Mouse (Mus musculus) limb, embryonic 12.5 days (tissue): ENCODE data around the gene Gpr19. TPM values are rescaled to one million over a fixed set of nuclear protein-coding genes. Genes with fewer than 3 reads are reported as not detected.
A peak's percentile ranks its signal among the peaks of the same experiment; 100 is the strongest.

ENCODE experiments used
- ATAC-seq: fragments of 200-750 bp; cut with Nextera tagmentation; 2 replicates; pipeline ENCODE4 v1.8.0; 2017; ENCODE audit warnings: low read depth, moderate TSS enrichment; ENCODE audit not compliant: insufficient number of reproducible peaks, insufficient read depth, low FRiP score, low TSS enrichment
- H3K27ac ChIP-seq: fragments of 300-500 bp; sonication (generic); 2 replicates; pipeline ENCODE4 v1.5.1; 2016; ENCODE audit warnings: mild to moderate bottlenecking, moderate library complexity
- H3K27me3 ChIP-seq: fragments of 300-500 bp; sonication (generic); 2 replicates; pipeline ENCODE4 v1.6.1; 2016; ENCODE audit warnings: mild to moderate bottlenecking, moderate library complexity
- H3K36me3 ChIP-seq: fragments of 300-500 bp; sonication (generic); 2 replicates; pipeline ENCODE4 v1.6.1; 2016; ENCODE audit warnings: mild to moderate bottlenecking, moderate library complexity
- H3K4me1 ChIP-seq: fragments of 300-500 bp; sonication (generic); replicated peaks from 2 replicates; pipeline ENCODE4 v1.6.1; 2016
- H3K4me2 ChIP-seq: fragments of 300-500 bp; sonication (generic); 2 replicates; pipeline ENCODE4 v1.6.1; 2016; ENCODE audit warnings: mild to moderate bottlenecking, moderate library complexity
- H3K4me3 ChIP-seq: fragments of 300-500 bp; sonication (generic); replicated peaks from 2 replicates; pipeline ENCODE4 v1.5.1; 2016; ENCODE audit warnings: mild to moderate bottlenecking
- H3K9ac ChIP-seq: fragments of 300-500 bp; sonication (generic); replicated peaks from 2 replicates; pipeline ENCODE4 v1.6.1; 2016; ENCODE audit warnings: mild to moderate bottlenecking, moderate library complexity
- H3K9me3 ChIP-seq: fragments of 300-500 bp; sonication (generic); 2 replicates; pipeline ENCODE4 v1.6.1; 2016; ENCODE audit warnings: mild to moderate bottlenecking, moderate library complexity
- WGBS: fragments of 180-500 bp; shearing (Covaris S2); methylation state at CpG from one replicate; pipeline ENCODE4 v1.1.7; 2016; 5-methylcytosine and 5-hydroxymethylcytosine counted together
- polyA plus RNA-seq: library from polyadenylated mRNA; unstranded; fragments of >200 nt; fragmentation: Nextera tagmentation; extraction: Ambion mirVana; gene quantifications from 2 replicates; pipeline ENCODE4 v1.2.1, GENCODE M21; 2016

Gene Gpr19
- polyA plus RNA-seq, 1 experiment from 2014 or later: 8.6 TPM

GRCm38 (mm10) chr6:134905811-134906210 is 7.4 kb upstream of the Gpr19 start:
- Histone ChIP-seq H3K9ac (no peak overlapping the region), H3K36me3 (no peaks in the 10 kb centered on the region), H3K4me3 (no peak overlapping the region), H3K4me2 (no peak overlapping the region), H3K4me1 (no peaks in the 10 kb centered on the region), H3K27ac (no peak overlapping the region), H3K27me3 (no peaks in the 10 kb centered on the region), H3K9me3 (peaks cover 12% of the 10 kb centered on the region; the same call in 1 of the 2 replicates)
- 80% methylated on average over 1 of the region's 1 CpGs for WGBS
- ATAC-seq: no peak

DNA sequence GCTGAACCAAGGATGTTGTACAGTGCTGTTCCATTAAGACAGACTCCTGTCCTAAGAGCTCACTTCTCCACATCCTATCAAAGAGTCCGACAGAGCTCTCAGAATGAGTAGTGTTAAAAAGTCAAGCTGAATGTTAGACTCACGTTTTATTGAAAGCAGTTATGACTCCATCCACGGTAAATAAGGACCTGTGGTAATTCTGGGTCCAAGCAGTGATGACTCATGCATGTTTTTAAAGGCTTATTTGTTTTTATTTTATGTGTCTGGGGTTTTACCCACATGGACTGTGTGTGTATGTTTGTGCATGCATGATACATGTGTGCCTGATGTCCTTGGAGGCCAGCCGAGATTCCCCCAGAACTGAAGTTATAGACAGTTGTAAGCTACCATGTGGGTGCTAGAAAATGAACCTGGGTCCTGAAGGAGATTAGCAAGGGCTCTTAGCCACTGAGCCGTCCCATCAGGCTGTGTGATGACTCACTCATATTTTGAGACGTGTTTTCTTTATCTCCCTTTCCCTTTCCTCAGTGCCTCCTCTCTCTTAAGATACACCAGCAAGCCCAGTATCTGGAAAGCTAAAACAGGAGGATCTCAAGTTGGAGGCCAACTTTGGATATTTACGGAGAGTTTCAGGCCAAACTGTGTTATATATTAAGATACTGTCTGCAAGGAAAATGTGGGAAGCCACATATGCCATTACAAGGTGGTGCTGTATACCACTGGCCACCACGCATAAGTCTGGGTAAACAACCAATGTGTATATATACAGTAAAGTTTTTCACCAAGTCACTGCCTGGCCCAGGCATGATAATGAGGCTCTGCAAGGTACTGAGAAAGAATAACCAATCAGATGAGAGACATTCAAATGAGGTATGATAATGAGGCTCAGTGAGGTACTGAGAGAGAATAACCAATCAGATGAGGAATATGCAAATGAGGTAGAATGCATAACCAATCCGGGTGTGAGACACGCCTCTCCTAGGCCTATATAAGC is 5.8 kb upstream of the Gpr19 start:
- Histone ChIP-seq H3K4me2 (no peak overlapping the region), H3K27ac (no peak overlapping the region), H3K36me3 (no peaks in the 10 kb centered on the region), H3K9me3 (peaks cover 12% of the 10 kb centered on the region; the same call in 1 of the 2 replicates), H3K9ac (no peak overlapping the region), H3K4me1 (no peaks in the 10 kb centered on the region), H3K4me3 (no peak overlapping the region), H3K27me3 (no peaks in the 10 kb centered on the region)
- WGBS: 92% methylated on average over 10 of the region's 10 CpGs
- no peak for ATAC-seq

DNA sequence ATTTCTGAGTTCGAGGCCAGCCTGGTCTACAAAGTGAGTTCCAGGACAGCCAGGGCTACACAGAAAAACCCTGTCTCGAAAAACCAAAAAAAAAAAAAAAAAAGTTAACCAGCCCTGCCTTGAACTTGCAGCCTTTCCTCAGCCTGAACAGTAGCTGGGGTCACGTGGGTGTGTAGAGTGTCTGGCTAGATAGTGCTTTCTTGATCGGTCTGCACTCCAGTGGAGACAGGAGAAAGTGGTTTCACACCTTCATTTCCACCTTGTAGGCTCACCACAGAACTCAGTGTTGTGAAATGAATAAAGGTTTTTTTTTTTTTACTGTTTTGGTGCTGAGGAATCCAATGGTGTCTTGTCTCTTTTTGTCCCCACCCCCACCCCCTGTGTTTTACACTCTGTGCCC is 5.0 kb upstream of the Gpr19 start:
- Histone ChIP-seq H3K4me3 (no peak overlapping the region), H3K36me3 (no peaks in the 10 kb centered on the region), H3K4me2 (no peak overlapping the region), H3K27ac (no peak overlapping the region), H3K27me3 (no peaks in the 10 kb centered on the region), H3K9me3 (peaks cover 12% of the 10 kb centered on the region; the same call in 1 of the 2 replicates), H3K4me1 (no peaks in the 10 kb centered on the region), H3K9ac (no peak overlapping the region)
- no peak for ATAC-seq
- 86% methylated on average over 4 of the region's 4 CpGs for WGBS

GRCm38 (mm10) chr6:134897443-134898094 is 809 bp downstream of the Gpr19 start:
- ATAC-seq: peak; percentile 88
- WGBS: 1% methylated on average over 38 of the region's 38 CpGs
- H3K27me3 ChIP-seq: no peaks in the 10 kb centered on the region
- peak overlapping the region; percentile 100 for H3K27ac ChIP-seq
- H3K4me2 ChIP-seq: peak overlapping the region; percentile 67
- peaks cover 8% of the 10 kb centered on the region; the same call in 1 of the 2 replicates for H3K4me1 ChIP-seq
- H3K4me3 ChIP-seq: peak overlapping the region; percentile 58
- H3K36me3 ChIP-seq: no peaks in the 10 kb centered on the region
- H3K9ac ChIP-seq: peak overlapping the region; percentile 85
- H3K9me3 ChIP-seq: no peaks in the 10 kb centered on the region

GRCm38 (mm10) chr6:134896570-134897436 is 1.6 kb downstream of the Gpr19 start:
- peaks cover 8% of the 10 kb centered on the region; the same call in 1 of the 2 replicates for H3K4me1 ChIP-seq
- H3K9me3 ChIP-seq: no peaks in the 10 kb centered on the region
- ATAC-seq: no peak
- peak overlapping the region; percentile 67 for H3K4me2 ChIP-seq
- H3K27me3 ChIP-seq: no peaks in the 10 kb centered on the region
- H3K27ac ChIP-seq: peak overlapping the region; percentile 100; the same call in 1 of the 2 replicates
- WGBS: 64% methylated on average over 15 of the region's 15 CpGs
- peak overlapping the region; percentile 85 for H3K9ac ChIP-seq
- H3K4me3 ChIP-seq: peak overlapping the region; percentile 58
- no peaks in the 10 kb centered on the region for H3K36me3 ChIP-seq

DNA sequence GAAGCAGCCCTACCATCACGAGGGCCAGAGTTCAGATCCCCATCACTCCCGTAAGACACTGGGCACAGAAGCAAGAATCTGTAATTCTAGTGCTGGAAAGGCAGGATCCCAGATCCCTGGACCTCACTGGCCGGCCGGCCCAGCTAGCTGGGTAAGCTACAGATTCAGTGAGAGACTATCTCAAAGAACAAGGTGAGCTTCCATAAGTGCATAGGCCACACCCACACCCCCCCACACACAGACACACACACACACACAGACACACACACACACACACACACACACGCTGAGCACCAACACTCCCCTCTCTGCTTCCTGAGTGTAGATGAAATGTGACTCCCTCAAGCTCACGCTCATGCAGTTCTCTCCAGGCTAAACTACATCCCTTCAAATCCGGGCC is 7.9 kb downstream of the Gpr19 start:
- H3K4me2 ChIP-seq: no peak overlapping the region
- H3K4me3 ChIP-seq: no peak overlapping the region
- H3K9me3 ChIP-seq: no peaks in the 10 kb centered on the region
- no peak for ATAC-seq
- no peak overlapping the region for H3K9ac ChIP-seq
- no peaks in the 10 kb centered on the region for H3K27me3 ChIP-seq
- 77% methylated on average over 7 of the region's 7 CpGs for WGBS
- no peak overlapping the region for H3K27ac ChIP-seq
- peaks cover 12% of the 10 kb centered on the region for H3K4me1 ChIP-seq
- H3K36me3 ChIP-seq: no peaks in the 10 kb centered on the region

DNA sequence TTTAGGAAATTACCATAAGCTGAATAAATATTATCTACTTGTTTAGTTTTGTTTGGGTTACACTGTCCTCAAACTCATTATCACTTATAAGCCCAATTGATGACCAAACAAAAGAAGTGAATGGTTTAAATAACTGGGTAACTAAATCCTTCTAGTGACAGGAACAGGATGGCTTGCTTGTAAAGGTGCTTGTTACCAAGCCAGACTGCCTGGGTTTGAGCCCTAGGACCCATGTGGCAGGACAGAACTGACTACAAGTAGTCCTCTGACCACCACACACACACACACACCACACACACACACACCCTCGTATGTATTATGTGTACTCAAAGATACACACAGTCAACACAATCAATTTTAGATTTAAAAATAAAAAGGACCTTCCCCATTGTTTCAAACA is 8.6 kb downstream of the Gpr19 start:
- ATAC-seq: no peak
- Histone ChIP-seq H3K9me3 (no peaks in the 10 kb centered on the region), H3K4me1 (peaks cover 12% of the 10 kb centered on the region), H3K36me3 (no peaks in the 10 kb centered on the region), H3K27me3 (no peaks in the 10 kb centered on the region), H3K9ac (no peak overlapping the region), H3K27ac (no peak overlapping the region), H3K4me2 (no peak overlapping the region), H3K4me3 (no peak overlapping the region)
- 90% methylated on average over 1 of the region's 1 CpGs for WGBS

- Histone ChIP-seq H3K4me3 (no peak overlapping the region), H3K27me3 (no peaks in the 10 kb centered on the region), H3K27ac (no peak overlapping the region), H3K36me3 (no peaks in the 10 kb centered on the region), H3K4me2 (no peak overlapping the region), H3K9me3 (no peaks in the 10 kb centered on the region), H3K9ac (no peak overlapping the region), H3K4me1 (peaks cover 12% of the 10 kb centered on the region)
- 4% methylated on average over 4 of the region's 4 CpGs for WGBS
- 0 out of 2 replicates have a peak, but pooled peaks have one; percentile 26 for ATAC-seq
Observed at GRCm38 (mm10) chr6:134888563-134889017, 9.8 kb downstream of the Gpr19 start.

DNA sequence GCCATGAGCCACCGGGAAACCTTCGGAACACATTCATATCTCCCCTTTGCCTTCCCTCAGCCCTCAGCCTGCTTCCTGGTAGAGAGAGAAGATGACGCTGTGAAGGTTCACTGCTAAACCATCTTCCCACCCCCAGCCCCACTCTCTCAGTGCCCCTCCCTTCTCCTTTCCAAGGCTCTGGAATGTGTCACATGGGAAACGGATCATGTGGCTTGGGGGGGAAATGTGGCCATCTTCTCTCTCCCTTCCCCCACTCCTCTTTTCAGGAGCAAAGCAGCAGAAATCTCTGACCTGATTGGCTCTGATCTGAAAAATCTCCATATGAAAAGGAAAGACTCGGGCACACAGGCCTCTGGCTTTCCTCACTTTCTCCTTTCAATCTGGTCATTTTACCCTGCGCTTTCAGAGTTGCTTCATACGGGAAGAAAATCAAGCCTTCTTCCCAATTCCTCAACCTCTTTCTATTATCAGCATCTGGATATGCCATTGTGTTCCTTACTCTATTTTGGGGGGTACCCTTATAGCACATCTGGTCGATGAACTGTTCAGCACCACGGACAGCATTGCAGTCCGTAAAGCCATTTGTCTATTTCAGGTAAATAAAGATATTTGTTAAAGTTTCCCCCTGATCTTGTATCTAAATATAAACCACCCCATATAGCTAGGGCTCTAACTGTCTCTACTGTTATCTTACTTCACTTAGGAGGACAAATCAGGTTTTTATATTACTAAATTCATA is 10.5 kb downstream of the Gpr19 start:
- Histone ChIP-seq H3K4me3 (no peak overlapping the region), H3K27me3 (no peaks in the 10 kb centered on the region), H3K9me3 (no peaks in the 10 kb centered on the region), H3K36me3 (no peaks in the 10 kb centered on the region), H3K27ac (no peak overlapping the region), H3K9ac (no peak overlapping the region), H3K4me1 (peaks cover 12% of the 10 kb centered on the region), H3K4me2 (peak overlapping the region; percentile 23; the same call in 1 of the 2 replicates)
- 4% methylated on average over 10 of the region's 10 CpGs for WGBS
- no peak for ATAC-seq

- 43% methylated on average over 5 of the region's 5 CpGs for WGBS
- Histone ChIP-seq H3K9me3 (no peaks in the 10 kb centered on the region), H3K27me3 (no peaks in the 10 kb centered on the region), H3K4me3 (no peak overlapping the region), H3K4me1 (peaks cover 12% of the 10 kb centered on the region), H3K27ac (no peak overlapping the region), H3K36me3 (no peaks in the 10 kb centered on the region), H3K9ac (no peak overlapping the region), H3K4me2 (no peak overlapping the region)
- ATAC-seq: no peak
Observed at GRCm38 (mm10) chr6:134887008-134887407, 11.4 kb downstream of the Gpr19 start.
